Mouse (Mus musculus): ENCODE measurements around the gene Rftn1.

DNA sequence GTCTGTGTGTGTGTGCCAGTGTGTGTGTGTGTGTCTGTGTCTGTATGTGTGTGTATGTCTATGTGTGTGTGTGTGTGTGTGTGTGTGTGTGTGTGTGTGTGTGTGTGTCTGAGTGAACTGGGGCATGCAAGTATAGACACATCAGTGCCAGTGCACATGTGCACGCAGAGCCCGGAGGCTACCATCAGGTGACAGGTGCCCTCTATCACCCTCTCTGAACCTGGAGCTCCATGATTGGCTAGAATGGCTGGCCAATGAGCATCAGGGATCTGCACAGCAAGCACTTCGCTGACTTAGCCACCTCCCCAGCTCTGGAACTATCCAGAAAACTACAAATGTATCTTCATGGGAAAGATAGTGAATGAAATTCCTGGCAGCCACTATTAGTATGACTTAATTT lies 16.7 kb downstream of the Rftn1 start:
- TF ChIP-seq CTCF (IDR thresholded peaks at IDR 0.05) (no peak), POLR2A (IDR thresholded peaks at IDR 0.05; ENCODE audit: insufficient read depth, low read depth, low read length) (no peak), EP300 (IDR thresholded peaks at IDR 0.05; ENCODE audit: insufficient read depth, low read depth, low read length) (no peak)
